Mouse (Mus musculus): ENCODE data around the gene Tnip1. TPM values are rescaled to one million over a fixed set of nuclear protein-coding genes. Genes with fewer than 3 reads are reported as not detected.
A peak's percentile ranks its signal among the peaks of the same experiment; 100 is the strongest.

Gene Tnip1
- polyA plus RNA-seq, 1 experiment from 2014 or later, result 17.6 TPM

GRCm38 (mm10) chr11:54949717-54950116 is 13.0 kb downstream of the Tnip1 start:
- WGBS, result 44% methylated on average over 1 of the region's 1 CpGs
- Histone ChIP-seq H3K9me3 (ENCODE audit: low read length) (no peaks in the 10 kb centered on the region), H3K4me1 (ENCODE audit: insufficient read depth, low read depth, low read length) (no peaks in the 10 kb centered on the region), H3K4me2 (replicated peaks; ENCODE audit: low read depth, low read length) (no peak overlapping the region), H3K36me3 (ENCODE audit: insufficient read depth, low read length) (no peaks in the 10 kb centered on the region), H3K9ac (replicated peaks; ENCODE audit: low read depth) (no peak overlapping the region), H3K4me3 (ENCODE audit: low read depth, low read length) (no peak overlapping the region), H3K27ac (ENCODE audit: low read length) (no peak overlapping the region), H3K27me3 (replicated peaks; ENCODE audit: insufficient read depth, low read length) (no peaks in the 10 kb centered on the region)
- ATAC-seq (no peak), DNase-seq (ENCODE audit: low spot score) (no peak)
- TF ChIP-seq EP300 (IDR thresholded peaks at IDR 0.05) (no peak), CTCF (IDR thresholded peaks at IDR 0.05) (no peak)

GRCm38 (mm10) chr11:54944702-54945101 is 18.0 kb downstream of the Tnip1 start:
- H3K9ac ChIP-seq (replicated peaks; ENCODE audit: low read depth), result no peak overlapping the region
- ATAC-seq (no peak), DNase-seq (ENCODE audit: low spot score) (no peak)
- WGBS, result 89% methylated on average over 3 of the region's 3 CpGs
- H3K4me1 ChIP-seq (ENCODE audit: insufficient read depth, low read depth, low read length), result no peaks in the 10 kb centered on the region
- H3K36me3 ChIP-seq (ENCODE audit: insufficient read depth, low read length), result no peaks in the 10 kb centered on the region
- no peaks in the 10 kb centered on the region for H3K9me3 ChIP-seq (ENCODE audit: low read length)
- H3K27ac ChIP-seq (ENCODE audit: low read length), result no peak overlapping the region
- TF ChIP-seq CTCF (IDR thresholded peaks at IDR 0.05), result no peak
- TF ChIP-seq EP300 (IDR thresholded peaks at IDR 0.05), result no peak
- no peaks in the 10 kb centered on the region for H3K27me3 ChIP-seq (replicated peaks; ENCODE audit: insufficient read depth, low read length)
- H3K4me3 ChIP-seq (ENCODE audit: low read depth, low read length), result no peak overlapping the region
- no peak overlapping the region for H3K4me2 ChIP-seq (replicated peaks; ENCODE audit: low read depth, low read length)

GRCm38 (mm10) chr11:54940056-54940455 is 22.7 kb downstream of the Tnip1 start:
- Histone ChIP-seq H3K9ac (replicated peaks; ENCODE audit: low read depth) (no peak overlapping the region), H3K4me3 (ENCODE audit: low read depth, low read length) (no peak overlapping the region), H3K36me3 (ENCODE audit: insufficient read depth, low read length) (peaks cover 17% of the 10 kb centered on the region), H3K9me3 (ENCODE audit: low read length) (no peaks in the 10 kb centered on the region), H3K4me2 (replicated peaks; ENCODE audit: low read depth, low read length) (no peak overlapping the region), H3K4me1 (ENCODE audit: insufficient read depth, low read depth, low read length) (no peaks in the 10 kb centered on the region), H3K27ac (ENCODE audit: low read length) (no peak overlapping the region), H3K27me3 (replicated peaks; ENCODE audit: insufficient read depth, low read length) (no peaks in the 10 kb centered on the region)
- no peak for DNase-seq (ENCODE audit: low spot score)
- no peak for ATAC-seq
- WGBS, result 75% methylated on average over 7 of the region's 7 CpGs
- no peak for TF ChIP-seq CTCF (IDR thresholded peaks at IDR 0.05)

DNA sequence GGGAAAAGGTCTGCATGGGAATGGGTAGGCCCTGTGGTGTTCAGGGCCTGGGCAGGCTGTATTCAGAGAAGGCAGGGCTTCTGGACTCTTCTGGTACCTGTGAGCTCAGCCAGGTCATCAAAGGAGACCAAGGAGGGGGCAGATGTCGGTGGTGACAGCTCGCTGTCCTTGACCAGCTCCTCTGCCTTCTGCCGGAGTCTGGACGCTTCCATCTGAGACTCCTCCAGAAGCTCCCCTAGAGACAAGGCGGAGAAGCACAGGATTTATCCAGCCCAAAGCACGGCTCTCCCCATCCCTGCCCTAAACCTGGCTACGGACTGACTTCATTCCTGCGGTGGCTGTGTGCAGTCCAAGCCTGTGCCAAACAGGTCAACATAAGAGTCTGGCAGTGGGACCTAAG is 23.2 kb downstream of the Tnip1 start:
- 80% methylated on average over 8 of the region's 8 CpGs for WGBS
- no peaks in the 10 kb centered on the region for H3K27me3 ChIP-seq (replicated peaks; ENCODE audit: insufficient read depth, low read length)
- DNase-seq (ENCODE audit: low spot score), result no peak
- no peak overlapping the region for H3K9ac ChIP-seq (replicated peaks; ENCODE audit: low read depth)
- H3K36me3 ChIP-seq (ENCODE audit: insufficient read depth, low read length), result peaks cover 17% of the 10 kb centered on the region
- H3K4me3 ChIP-seq (ENCODE audit: low read depth, low read length), result no peak overlapping the region
- no peak overlapping the region for H3K4me2 ChIP-seq (replicated peaks; ENCODE audit: low read depth, low read length)
- TF ChIP-seq CTCF (IDR thresholded peaks at IDR 0.05), result no peak
- no peak for TF ChIP-seq EP300 (IDR thresholded peaks at IDR 0.05)
- no peak overlapping the region for H3K27ac ChIP-seq (ENCODE audit: low read length)
- no peaks in the 10 kb centered on the region for H3K4me1 ChIP-seq (ENCODE audit: insufficient read depth, low read depth, low read length)
- H3K9me3 ChIP-seq (ENCODE audit: low read length), result no peaks in the 10 kb centered on the region
- ATAC-seq, result no peak

DNA sequence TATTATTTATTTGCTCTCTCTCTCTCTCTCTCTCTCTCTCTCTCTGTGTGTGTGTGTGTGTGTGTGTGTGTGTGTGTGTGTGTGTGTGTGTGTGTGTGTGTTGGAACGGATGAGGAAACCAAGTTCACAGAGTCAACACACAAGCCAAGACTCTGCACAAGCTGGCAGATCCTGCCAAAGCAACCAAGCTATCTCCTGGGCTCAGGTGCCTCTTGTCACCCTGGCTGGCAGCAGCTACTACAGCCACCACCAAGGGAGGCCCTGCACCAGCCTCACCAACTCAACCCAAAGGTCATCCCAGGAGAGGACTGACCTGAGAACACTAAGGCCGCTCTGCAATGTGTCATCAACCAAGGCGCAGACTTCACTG is 26.0 kb downstream of the Tnip1 start:
- no peak overlapping the region for H3K4me2 ChIP-seq (replicated peaks; ENCODE audit: low read depth, low read length)
- no peak for ATAC-seq
- WGBS, result 64% methylated on average over 3 of the region's 3 CpGs
- DNase-seq (ENCODE audit: low spot score), result no peak
- H3K9me3 ChIP-seq (ENCODE audit: low read length), result no peaks in the 10 kb centered on the region
- no peak overlapping the region for H3K9ac ChIP-seq (replicated peaks; ENCODE audit: low read depth)
- H3K4me3 ChIP-seq (ENCODE audit: low read depth, low read length), result no peak overlapping the region
- TF ChIP-seq EP300 (IDR thresholded peaks at IDR 0.05) (no peak), CTCF (IDR thresholded peaks at IDR 0.05) (no peak)
- no peaks in the 10 kb centered on the region for H3K4me1 ChIP-seq (ENCODE audit: insufficient read depth, low read depth, low read length)
- peaks cover 17% of the 10 kb centered on the region for H3K36me3 ChIP-seq (ENCODE audit: insufficient read depth, low read length)
- H3K27me3 ChIP-seq (replicated peaks; ENCODE audit: insufficient read depth, low read length), result no peaks in the 10 kb centered on the region
- no peak overlapping the region; the same call in 1 of the 2 replicates for H3K27ac ChIP-seq (ENCODE audit: low read length)

DNA sequence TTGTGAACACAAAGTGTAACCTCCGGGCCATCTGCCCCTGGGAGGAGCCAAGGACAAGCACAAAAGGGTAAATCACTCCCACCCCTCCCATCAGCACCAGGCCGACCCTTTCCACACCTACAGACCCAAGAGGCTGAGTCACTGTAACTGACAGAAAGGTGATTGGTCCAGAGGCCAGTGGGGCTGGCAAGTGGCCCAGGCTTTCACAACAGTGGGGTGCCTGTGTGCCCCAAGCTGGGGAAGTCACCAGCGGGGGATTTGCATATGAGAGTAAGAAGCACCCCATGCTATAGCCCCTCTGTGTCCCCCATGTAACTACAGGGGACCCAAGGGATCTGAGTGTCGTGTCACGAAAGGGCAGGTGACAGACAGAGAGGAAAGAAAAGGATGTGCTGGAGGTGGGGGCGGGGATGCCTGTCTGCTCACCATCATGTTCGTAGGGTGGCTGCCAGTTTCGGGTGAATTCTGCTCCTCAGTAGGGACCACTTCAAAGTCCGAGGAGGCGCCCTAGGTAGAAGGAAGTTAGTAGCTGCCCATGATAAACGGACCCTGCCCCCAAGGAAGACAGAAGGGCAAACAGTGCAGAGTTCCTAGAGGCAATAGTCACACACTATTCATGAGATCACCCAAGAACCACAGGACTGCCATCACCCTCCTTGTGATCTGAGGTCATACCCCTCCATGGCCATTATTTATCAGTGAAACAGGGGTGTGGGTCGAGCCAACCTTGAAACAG is 26.5 kb downstream of the Tnip1 start:
- ATAC-seq, result peak; percentile 84
- TF ChIP-seq EP300 (IDR thresholded peaks at IDR 0.05) (no peak), CTCF (IDR thresholded peaks at IDR 0.05) (no peak)
- DNase-seq (ENCODE audit: low spot score), result peak; percentile 65
- Histone ChIP-seq H3K4me3 (ENCODE audit: low read depth, low read length) (no peak overlapping the region), H3K36me3 (ENCODE audit: insufficient read depth, low read length) (peaks cover 17% of the 10 kb centered on the region), H3K9ac (replicated peaks; ENCODE audit: low read depth) (no peak overlapping the region), H3K27ac (ENCODE audit: low read length) (peak overlapping the region; percentile 15; the same call in 1 of the 2 replicates), H3K4me2 (replicated peaks; ENCODE audit: low read depth, low read length) (no peak overlapping the region), H3K9me3 (ENCODE audit: low read length) (no peaks in the 10 kb centered on the region), H3K4me1 (ENCODE audit: insufficient read depth, low read depth, low read length) (no peaks in the 10 kb centered on the region), H3K27me3 (replicated peaks; ENCODE audit: insufficient read depth, low read length) (no peaks in the 10 kb centered on the region)
- WGBS, result 41% methylated on average over 12 of the region's 12 CpGs

Measured in lung, postnatal 0 days (tissue).